Mouse (Mus musculus) frontal cortex, adult 2 months (tissue): ENCODE measurements around the gene Mfsd9. TPM values are rescaled to one million over a fixed set of nuclear protein-coding genes. Genes with fewer than 3 reads are reported as not detected.

Experiments
- DNase-seq, 2 experiments: peaks; one replicate each; pipeline ENCODE4 v3.0.0; 2022; ENCODE audit warnings: low spot score in 1 of 2; ENCODE audit errors: extremely low spot score in 1 of 2
- polyA plus RNA-seq: library from polyadenylated mRNA; depleted of rRNA; stranded (reverse); fragments of >200 nt; gene quantifications from 2 replicates; pipeline ENCODE4 v1.2.3, GENCODE M21; 2012; rRNA removed

Mfsd9 gene
- polyA plus RNA-seq: 2.9 and 3.0 TPM in 2 replicates

DNA sequence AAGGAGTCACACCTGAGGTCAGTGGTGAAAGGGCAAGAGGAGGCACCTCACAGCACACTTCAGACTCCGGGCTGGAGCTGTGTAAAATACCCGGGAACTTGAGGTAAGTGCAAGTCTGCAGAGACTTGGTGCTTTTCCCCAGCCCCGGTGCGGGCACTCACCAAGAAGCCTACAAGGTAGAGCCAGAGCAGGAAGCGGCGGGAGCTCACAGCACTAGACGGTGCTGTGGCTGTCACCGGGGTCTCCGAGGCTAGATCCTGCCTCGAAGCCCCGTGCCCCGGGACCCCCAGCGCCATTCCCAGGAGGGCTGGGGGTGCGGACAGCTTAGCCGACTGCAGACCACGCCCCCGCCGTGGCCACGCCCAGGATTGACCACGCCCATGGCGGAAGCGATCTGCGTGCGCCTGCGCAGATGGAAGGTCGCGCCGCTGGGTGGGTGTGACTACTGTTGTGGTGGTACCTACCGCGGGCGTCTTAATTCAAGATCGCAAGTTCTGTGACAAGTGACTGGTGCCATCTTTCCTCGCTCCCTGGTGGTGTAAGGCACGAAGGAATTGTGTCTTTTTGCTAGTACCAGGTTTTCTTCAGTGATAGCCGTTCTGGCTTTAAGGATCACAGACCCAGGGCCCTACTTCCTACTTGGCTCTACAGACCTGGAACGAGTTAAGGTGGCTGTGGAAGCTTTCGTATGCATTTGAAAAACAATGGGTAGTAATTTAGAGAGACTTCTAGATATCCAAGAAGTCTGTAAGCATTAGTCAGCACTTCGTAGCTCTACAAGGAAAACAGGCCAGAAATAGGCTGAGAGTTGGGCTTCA lies at the start of gene Mfsd9:
Gene Mfsd9 (minus strand): TSS at position 364 of the 818 bp plus-strand sequence.
- DNase-seq: peak; percentile 58 to 91

DNA sequence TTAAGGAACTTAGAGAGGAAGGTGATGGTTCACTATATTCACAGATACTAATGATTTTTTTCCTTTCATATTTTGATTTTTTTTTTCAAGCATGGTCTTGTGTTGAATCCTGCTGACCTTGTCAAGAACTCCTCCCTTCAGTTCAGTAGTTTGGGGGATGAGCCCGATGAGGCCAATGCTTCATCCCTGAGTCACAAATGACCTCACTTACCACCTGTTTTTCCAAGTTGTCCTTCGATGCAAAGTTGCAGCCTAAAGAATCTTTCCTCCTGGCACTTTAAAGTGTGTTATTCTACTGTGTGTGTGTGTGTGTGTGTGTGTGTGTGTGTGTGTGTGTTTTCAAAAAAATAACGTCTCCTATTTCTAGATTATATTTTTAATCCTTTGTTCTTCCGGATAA lies 45.0 kb upstream of the Mfsd9 start:
- no peak for DNase-seq

DNA sequence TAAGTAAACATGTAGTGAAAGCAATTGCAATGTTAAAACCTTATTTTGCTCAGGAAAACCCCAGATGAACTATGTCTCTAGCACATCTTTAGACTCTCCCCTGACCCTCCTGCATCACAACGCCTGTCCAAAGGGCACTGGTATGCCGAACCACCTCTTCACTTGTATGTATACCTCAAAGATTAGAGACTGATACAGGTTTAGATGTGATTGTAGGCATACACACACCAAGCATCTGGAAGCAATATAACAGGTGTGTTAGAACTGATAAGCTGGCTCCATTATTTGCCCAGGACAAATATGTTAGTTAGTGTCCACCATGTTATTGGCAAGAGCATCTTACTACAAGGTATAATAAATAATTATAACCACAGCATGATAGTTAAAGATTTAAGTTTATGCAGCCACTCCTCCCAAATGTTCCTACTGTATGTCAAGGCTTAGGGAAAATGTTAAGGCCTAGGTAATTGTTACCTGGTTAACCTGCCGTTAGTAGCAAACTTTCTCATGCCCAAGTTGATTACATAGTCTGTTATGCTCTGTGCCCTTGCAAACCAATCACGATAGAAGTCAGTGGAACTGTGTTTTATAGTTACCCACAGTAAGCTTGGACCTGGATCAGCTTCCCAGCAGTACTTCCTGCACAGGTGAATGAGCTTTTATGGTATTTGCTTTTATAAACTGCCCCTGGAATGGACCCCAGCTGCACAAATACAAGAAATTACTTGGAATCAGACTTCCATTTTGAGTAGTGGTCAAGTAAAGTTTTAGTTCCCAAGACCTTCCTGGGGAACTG lies 40.4 kb upstream of the Mfsd9 start:
- no peak for DNase-seq

DNA sequence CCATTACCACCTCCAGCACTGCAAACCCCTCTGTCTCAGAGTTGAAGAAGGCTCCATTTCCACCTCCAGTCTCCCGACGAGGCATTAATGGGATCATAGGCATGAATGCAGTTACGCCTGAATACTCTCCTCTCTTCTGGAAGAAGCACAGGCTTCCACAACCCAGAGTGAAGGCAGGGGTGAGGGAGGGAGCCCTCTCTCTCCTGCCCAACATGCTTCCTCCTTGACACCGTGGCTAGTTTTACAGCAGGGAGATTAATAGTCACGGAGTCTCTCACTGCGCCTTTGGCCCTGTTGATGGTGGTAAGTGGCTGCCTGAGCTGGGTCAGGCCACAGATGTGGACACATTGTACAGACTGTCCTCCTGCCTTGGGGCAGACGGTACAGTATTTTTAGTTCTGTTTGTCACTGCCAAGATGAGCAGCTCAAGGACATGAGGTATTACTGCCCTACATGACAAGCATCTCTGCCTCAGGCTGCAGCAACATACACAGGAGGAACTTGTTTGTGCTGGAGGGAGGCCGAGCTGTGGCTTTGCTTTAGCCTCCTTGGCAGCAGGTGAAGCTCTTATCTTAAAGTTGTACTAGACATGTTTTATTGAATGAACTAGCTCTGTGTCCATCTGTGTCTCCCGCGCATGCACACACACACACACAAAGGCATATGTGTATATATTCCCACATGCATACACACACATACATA lies 38.9 kb upstream of the Mfsd9 start:
- DNase-seq: no peak

DNA sequence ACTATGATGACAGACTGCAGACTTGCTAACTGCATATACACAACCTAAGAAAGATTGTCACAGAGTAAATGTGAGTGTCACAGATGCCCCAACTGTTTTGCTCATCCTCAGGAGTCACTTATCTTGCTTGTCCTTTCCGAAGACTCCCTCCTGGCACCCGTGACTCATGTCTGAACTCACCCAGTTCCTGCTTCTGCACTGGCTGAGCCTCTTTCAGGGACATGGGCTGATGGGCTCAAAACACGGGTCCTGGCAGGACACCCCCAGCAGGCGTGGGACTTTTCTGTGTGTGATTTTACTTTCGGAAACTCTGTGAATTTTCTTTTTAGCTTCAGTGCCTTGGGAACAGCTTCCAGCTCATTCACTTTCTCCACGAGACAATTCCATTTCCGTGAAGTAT lies 35.3 kb upstream of the Mfsd9 start:
- no peak for DNase-seq

DNA sequence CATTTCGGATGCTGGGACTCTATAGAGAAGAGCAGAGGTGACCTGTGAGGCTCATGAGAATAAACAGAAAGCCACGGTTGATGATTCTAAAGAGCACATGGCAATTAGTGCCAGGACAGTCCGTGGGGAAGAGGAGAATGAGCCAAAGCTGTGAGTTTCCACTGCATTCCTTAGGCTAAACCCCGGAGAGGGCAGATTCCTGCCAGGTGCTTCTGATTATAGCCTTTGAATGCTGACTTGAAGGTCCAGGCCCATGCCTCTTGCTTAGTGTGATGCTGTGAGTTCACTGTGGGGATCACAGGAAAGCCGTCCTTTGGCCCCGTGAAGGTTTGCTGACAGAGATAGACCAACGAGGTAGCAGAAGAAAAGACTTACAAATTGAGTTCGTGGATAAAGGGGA lies 34.4 kb upstream of the Mfsd9 start:
- no peak for DNase-seq

DNA sequence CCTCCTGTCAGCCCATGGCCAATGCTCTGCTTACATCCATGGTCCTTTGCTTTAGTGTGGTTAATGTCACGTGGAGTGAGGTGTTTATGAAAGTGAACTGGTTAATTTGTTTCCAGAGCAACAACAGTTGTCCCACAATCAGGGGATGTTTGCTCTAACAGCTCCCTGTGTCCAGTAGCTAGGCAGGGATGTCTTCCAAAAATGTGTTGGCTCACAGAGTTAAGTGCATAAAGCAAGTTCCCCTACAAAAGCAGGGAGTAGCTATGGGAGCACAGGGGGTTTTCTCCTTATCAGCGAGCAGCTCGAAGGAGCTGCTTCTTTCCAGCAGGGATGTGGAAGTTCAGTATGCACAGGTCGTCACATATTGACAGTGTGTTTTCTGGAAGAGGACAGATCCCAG lies 34.0 kb upstream of the Mfsd9 start:
- DNase-seq: no peak

DNA sequence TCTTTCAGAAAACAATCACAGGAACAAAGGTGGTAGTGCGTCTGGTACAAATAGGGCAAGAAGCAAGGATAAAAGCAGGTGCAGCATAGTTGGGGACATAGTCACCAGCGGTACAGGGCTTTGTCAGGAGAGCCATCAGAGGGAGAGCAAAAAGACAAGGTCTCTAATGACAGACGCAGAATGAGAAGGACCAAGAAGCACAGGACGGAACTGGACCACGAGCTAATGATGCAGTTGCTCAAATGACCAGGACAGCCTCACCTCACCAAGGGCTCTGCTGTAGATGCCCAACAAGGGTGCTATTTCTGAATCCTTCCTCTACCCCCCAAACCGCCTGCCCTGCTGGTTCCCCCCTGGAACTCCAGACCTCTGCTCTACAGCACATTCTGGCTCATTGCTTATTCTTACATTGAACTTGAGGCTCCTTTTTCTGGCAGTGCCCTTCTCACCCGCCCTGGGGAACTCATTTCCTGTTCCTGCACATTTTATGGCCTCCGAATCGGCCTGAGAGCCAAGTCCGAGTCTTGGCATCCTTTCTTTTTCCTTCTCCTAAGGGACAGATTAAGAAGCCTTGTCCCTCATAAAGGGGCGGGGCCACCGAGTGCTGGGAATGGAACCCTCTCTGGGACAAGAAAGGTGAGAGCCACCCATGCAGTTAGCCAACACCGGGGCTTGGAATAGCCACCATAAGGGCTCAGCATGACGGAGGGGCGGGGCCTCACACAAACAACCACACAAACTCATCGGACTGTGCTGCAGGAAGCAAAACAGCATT lies 24.8 kb upstream of the Mfsd9 start:
- no peak for DNase-seq

DNA sequence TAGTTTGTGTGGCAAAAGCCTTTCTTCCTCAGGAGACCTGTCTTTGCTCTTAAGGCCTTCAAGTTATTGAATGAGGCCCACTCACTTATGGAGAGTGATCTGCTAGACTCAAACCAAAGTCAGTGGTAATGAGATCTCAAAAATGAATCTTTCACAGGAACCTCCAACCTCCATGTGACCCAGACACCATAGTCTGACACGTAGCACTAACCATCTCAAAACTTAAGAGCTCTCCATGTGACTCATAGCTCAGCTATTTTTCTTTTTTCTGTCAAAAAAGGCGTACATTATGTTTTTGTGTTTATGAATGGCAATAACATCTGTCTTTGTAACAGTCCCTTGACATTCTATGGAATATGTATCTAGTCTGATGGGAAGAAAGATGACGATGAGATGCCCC lies 18.2 kb upstream of the Mfsd9 start:
- DNase-seq: no peak

DNA sequence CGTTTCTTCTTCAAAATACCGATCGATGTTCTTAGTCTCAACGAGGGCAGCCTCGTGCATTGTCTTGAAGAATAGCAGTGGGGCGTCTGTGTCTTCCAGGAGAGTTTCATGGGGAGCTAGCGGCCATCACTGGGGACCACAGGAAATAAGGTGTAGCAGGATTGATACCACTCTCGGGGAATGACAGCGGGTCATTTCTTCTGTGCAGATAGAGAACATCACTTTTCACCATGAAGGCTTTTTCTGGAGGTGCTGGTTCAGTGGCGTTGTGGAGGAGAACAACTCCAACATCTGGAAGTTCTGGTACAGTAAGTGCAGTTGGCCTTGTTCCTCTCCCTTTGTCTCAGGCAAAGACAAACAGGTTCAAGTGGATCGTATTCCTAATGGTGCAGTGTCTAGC lies 15.4 kb upstream of the Mfsd9 start:
- no peak for DNase-seq

DNA sequence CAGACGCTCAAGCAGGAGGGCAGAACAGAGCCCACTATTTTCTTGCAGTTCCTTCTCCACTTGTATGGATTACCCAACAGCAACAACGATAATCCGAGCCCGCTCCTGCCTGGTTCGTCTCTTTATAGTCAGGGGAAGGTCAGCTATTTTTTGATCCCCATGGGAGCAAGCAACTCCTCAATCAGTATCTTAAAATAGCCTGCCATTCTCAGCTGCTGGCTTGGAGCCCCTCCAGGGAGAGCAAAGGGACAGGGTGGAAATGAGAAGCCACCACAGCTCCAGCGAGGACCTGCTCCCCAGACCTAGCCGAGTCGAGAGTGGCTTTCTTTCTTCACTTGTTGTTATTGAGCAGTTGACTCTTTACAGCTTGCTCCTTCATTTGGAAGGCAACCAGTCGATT lies 14.9 kb upstream of the Mfsd9 start, which contains the start of gene Tmem182:
Gene Tmem182 (plus strand): TSS at position 251 of the 400 bp plus-strand sequence.
- no peak for DNase-seq

DNA sequence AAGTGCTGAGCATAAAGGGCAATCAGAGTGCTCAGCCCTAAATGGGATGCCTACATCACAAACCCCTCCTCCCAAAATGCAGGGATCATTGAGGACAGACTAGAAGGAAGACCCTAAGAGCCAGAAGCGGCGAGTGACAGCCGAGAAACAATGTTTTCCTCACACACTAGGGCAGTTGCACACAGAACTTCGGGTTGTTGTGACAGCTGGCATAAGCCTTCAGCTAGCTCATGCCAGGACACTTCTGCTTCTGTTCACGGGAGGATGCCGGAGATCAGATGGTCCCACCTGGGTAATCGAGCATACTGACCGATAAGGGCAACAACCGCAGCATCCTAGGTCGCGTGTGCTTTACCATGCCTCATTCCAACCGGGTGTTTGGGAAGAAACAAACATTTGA lies 13.6 kb upstream of the Mfsd9 start:
- DNase-seq: no peak

DNA sequence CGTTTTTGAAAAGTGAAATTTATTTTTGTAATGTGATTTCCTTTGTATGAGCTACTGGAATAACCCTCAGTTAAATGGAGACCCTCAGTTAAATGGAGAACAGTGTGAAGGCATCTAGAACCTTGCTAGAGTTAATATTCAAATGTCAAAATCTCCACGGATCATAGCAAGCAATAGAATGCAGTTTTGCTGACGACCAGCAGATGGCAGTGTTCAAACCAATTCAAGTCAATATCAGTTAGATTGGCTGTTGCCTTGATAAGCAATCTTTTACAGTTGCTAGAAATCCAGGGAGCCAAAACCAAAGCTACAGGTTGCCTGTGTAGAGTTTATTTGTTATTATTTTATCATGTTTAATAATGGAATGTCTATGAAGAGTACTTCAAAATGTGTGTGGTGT lies 12.3 kb upstream of the Mfsd9 start:
- peak in 1 of 2 experiments; percentile 79 for DNase-seq

DNA sequence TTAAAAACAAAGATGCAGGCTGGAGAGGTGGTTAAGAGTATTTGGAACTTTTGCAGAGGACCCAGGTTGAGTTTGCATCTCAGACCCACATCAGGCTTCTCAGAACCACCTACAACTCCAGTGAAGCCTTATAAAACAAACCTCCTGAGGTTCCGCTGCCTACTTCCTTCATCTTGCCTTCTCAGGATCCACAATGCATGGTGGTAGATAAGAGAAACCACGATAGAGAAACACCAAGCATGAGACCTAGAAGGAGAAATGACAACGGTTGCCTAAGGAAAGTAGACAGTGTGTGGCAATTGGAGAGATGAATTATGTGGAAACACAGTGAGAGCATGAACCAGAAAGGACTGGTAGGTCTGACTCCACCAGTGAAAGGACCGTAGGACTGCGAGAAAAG lies 10.4 kb upstream of the Mfsd9 start:
- DNase-seq: no peak

DNA sequence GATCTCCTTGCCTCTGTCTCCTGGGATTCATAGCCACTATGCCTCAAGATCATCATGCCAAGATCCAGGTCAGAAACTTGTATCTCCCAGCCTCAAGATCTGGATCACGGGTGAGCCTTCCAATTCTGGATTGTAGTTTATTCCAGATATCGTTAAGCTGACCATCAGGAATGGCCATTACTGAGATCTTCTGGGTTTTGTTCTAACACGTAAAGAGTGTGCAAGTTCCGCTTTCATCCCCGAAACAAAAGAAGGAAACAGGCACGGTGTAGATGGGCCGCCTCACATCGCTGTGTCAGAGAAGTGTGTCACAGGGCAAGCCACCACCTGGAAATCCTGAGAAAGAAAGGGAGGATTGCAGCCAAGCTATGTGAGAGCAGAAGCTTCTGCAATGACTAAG lies 8.6 kb upstream of the Mfsd9 start:
- DNase-seq: no peak

DNA sequence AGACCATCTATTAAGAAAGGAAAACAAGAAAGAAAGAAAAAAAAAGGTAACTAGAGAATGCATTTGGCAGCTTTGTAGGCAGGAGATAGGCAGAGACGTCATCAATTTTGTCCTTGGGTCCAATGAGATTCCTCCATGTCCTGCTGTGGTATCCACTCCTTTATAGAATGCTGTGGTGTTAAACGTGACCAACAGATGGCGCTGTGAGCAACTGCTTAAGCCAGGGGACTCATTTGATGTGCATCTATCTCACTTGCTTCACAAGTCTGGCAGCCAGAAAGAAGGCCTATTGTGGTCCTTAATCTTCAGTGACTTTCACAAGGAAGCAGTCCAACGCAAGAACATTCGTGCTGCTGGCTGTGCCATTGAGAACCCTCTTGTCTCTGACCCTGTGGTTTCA lies 6.9 kb upstream of the Mfsd9 start:
- DNase-seq: peak; percentile 21 to 78

DNA sequence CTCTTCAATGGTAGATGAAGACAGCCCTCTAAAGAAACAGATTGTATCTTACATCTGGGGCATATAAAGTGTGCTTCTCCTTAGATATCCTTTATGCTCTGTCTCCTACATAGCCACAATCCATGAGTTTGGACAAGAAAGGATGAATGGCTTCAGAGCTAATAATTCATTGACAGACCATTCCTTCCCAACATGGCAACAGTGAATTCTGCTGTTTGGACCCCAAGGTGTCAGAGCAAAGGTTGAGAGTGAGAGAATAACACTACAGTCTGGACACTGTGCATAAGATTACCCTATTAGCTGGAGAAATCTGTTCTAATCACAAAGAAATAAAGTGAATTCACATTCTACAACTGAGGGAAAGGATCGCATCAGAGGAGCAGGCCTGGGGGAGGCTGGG lies 5.0 kb upstream of the Mfsd9 start:
- no peak for DNase-seq

DNA sequence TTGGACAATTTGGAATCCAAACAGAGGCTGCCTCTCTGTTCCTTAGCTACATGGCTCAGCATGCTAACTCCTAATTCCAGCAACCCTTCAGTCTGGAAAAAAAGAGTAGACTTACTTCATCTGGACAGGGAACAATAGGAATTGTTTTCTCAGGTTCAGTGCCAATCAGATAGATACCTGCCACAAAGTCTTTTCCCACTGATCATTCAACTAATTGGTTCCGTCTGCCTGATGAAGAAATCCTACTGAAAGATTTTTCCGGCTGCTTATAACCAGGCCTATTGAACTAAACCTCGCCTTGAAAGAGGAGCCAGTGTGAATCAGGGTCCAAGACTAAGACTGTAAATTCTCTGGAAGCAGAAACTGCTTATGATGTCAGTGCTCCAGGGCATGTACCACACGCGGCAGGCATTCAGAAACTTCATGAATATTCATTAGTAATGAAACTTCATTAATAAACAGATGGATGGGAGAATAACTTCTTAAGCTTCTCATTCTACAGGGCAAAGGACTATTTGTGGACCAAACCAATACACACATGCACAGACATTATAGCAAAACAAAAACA lies 737 bp downstream of the Mfsd9 start:
- DNase-seq: no peak

DNA sequence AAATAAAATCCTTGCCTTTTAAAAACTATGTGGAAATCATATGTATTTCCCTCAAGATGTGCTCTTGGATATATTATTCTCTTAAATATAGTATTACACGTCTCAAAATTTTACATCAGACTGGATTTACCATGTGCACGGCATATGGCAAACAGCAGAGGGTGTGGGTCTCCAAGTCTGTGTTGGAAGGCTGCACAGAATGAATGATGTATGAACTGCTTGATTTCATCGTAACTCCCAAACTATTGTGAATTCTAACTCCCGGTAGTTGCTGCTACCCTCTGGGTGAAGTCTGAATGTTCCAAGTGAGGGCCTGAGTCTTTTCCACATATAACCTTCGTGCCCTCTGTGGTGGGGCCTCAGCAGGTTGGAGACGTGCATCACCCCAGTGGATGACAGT lies 1.5 kb downstream of the Mfsd9 start:
- no peak for DNase-seq

DNA sequence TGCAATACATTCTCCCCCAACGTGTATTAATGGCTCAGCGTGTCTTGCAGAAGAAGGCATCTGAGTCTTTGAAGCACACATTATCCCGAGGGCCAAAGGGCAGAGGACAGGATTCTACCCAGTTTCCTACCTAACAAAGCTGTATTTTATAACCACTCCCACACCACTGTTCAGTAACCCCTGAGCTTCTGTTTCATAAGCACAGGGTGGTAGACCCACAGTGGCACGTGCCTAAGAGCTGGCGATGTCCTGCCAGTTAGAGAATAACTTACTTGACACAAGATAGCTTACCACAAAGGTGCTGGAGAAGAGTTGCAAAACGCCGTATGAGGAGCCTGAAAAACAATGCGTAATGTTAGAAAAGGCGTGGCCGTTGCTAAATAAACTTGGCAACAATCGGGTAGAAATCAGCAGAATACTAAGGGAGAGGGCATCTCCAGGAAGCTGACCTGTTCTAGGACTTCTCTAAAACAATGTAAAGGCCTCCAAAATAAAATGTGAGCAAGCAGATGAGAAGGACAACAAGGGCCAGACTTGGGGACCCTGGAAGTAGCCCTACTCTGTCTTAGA lies 4.5 kb downstream of the Mfsd9 start:
- no peak for DNase-seq
